Mouse (Mus musculus) hindbrain, postnatal 0 days (tissue): Measurements from ENCODE around the gene Cpsf3. TPM values are rescaled to one million over a fixed set of nuclear protein-coding genes. Genes with fewer than 3 reads are reported as not detected.

Experiments used
- ATAC-seq: fragments of 200-750 bp; cut with Nextera tagmentation; 2 replicates; pipeline ENCODE4 v1.8.0; 2017; ENCODE audit warnings: mild to moderate bottlenecking, moderate TSS enrichment, moderate library complexity
- DNase-seq: peaks from one replicate; pipeline ENCODE4 v3.0.0-alpha.2; 2015; ENCODE audit warnings: low spot score
- H3K27ac ChIP-seq: fragments of 300-500 bp; sonication (generic); 2 replicates; pipeline ENCODE4 v1.5.1; 2014; ENCODE audit warnings: mild to moderate bottlenecking
- H3K27me3 ChIP-seq: fragments of 300-500 bp; sonication (generic); 2 replicates; pipeline ENCODE4 v1.6.1; 2014; ENCODE audit warnings: low read length, mixed read lengths; ENCODE audit not compliant: insufficient read depth
- H3K36me3 ChIP-seq: fragments of 300-500 bp; sonication (generic); 2 replicates; pipeline ENCODE4 v1.6.1; 2014; ENCODE audit warnings: low read length, mixed read lengths; ENCODE audit not compliant: insufficient read depth
- H3K4me1 ChIP-seq: fragments of 300-500 bp; sonication (generic); 2 replicates; pipeline ENCODE4 v1.6.1; 2014; ENCODE audit warnings: antibody characterized with exemption, low read length, mixed read lengths; ENCODE audit not compliant: insufficient read depth
- H3K4me2 ChIP-seq: fragments of 300-500 bp; sonication (generic); 2 replicates; pipeline ENCODE4 v1.6.1; 2014; ENCODE audit warnings: low read depth, mild to moderate bottlenecking, low read length, moderate library complexity, mixed read lengths
- H3K4me3 ChIP-seq: fragments of 300-500 bp; sonication (generic); 2 replicates; pipeline ENCODE4 v1.5.1; 2014; ENCODE audit warnings: low read length
- H3K9ac ChIP-seq: fragments of 300-500 bp; sonication (generic); replicated peaks from 2 replicates; pipeline ENCODE4 v1.6.1; 2014; ENCODE audit warnings: mild to moderate bottlenecking, low read length, moderate library complexity, mixed read lengths
- H3K9me3 ChIP-seq: fragments of 300-500 bp; sonication (generic); 2 replicates; pipeline ENCODE4 v1.6.1; 2016; ENCODE audit warnings: low read length, mixed read lengths
- CTCF ChIP-seq: IDR thresholded peaks from 2 replicates; pipeline ENCODE4 v1.5.1; 2016; ENCODE audit warnings: antibody characterized with exemption, control low read depth, low read depth
- WGBS: fragments of 180-500 bp; shearing (Covaris S2); extraction: QIAGEN DNeasy Blood & Tissue Kit; methylation state at CpG from one replicate; pipeline ENCODE4 v1.1.7; 2014; 5-methylcytosine and 5-hydroxymethylcytosine counted together
- polyA plus RNA-seq: library from polyadenylated mRNA; unstranded; fragments of >200 nt; fragmentation: Nextera tagmentation; extraction: Ambion mirVana; gene quantifications from 2 replicates; pipeline ENCODE4 v1.2.1, GENCODE M21; 2015
- total RNA-seq: library from RNA; depleted of rRNA; stranded (reverse); fragments of >200 nt; gene quantifications from 2 replicates; pipeline ENCODE4 v1.2.3, GENCODE M21; 2014

Cpsf3 gene
- total and polyA plus RNA-seq, 2 experiments from 2014 or later, result 41.7 to 69.7 TPM

GRCm38 (mm10) chr12:21274446-21274845 is 10.7 kb upstream of the Cpsf3 start:
- WGBS, result 55% methylated on average over 7 of the region's 7 CpGs
- no peak overlapping the region for H3K9ac ChIP-seq
- ATAC-seq (no peak), DNase-seq (no peak)
- no peak overlapping the region for H3K4me3 ChIP-seq
- no peaks in the 10 kb centered on the region for H3K4me1 ChIP-seq
- no peaks in the 10 kb centered on the region for H3K9me3 ChIP-seq
- peaks cover 21% of the 10 kb centered on the region for H3K36me3 ChIP-seq
- no peak overlapping the region for H3K27ac ChIP-seq
- H3K4me2 ChIP-seq, result no peak overlapping the region
- no peaks in the 10 kb centered on the region for H3K27me3 ChIP-seq
- TF ChIP-seq CTCF, result no peak

DNA sequence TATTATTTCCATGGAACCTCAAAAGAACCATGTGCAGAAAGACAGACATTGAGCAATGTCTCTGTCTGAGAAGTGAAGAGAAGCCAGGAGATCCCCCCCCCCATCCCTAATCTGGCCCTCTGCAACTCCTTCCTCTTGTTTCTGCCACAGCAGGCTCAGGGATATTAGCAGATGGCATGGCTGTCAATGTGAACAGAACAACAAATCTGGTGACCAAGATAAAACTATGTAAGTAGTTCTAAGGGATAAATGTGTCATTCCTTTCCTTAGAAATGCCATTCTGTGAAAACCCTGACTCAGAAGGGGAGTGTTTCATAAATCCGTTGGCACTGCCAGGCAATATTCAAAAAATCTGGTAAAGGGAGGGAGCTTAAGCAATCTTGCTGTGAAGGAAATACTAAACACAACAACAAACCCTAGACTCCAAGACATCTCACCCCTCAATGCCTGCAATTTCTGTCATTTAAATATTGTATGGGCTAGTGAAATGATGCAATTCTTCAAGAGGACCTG is 7.8 kb upstream of the Cpsf3 start:
- no peak for DNase-seq
- no peaks in the 10 kb centered on the region for H3K36me3 ChIP-seq

DNA sequence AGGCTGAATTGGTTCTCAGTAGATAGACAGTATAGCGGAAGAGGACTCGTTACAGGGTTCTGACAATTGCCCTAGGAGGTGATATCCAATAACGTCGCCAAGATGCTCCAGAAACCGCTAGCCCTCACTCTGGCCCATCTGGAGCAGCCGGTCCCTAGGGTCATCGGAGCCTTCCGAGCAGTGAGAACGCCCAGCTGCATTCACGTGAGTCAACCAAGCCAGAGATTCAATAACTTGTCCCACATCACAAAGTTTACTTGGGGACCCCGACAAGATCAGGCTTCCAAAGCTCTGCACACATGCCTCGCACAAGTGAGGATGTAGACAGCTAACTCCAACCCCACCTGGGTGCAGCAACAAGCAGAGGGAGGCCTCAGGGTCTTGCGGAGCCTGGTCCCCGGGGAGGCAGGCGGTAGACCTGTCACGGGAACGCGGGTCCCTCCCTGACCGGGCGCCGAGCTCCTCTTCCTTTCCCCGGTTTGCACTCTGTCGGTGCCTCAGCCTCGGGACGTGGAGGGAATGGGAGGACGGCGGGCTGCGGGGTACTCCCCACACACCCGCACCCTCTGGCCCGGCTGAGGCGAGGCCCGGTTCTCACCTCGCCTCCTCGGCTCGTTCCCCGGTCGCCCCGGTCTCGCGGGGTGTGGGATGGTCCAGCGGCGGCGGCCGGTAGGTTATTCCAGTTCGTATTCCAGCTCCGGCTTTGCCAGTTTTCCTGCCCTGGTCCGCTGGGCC is 484 bp downstream of the Cpsf3 start:
- no peaks in the 10 kb centered on the region for H3K4me1 ChIP-seq
- peaks cover 4% of the 10 kb centered on the region; the same call in 1 of the 2 replicates for H3K36me3 ChIP-seq
- peak overlapping the region; percentile 77 for H3K9ac ChIP-seq
- peak; percentile 84; the same call in 1 of the 2 replicates for ATAC-seq
- no peaks in the 10 kb centered on the region for H3K27me3 ChIP-seq
- peak overlapping the region; percentile 91 for H3K4me2 ChIP-seq
- DNase-seq, result peak; percentile 69
- H3K4me3 ChIP-seq, result peak overlapping the region; percentile 85
- H3K27ac ChIP-seq, result peak overlapping the region; percentile 88
- under 1% methylated on average over 45 of the region's 47 CpGs for WGBS
- no peaks in the 10 kb centered on the region for H3K9me3 ChIP-seq
- no peak for TF ChIP-seq CTCF

More for the DNA sequence above, 7.8 kb upstream of the Cpsf3 start:
- H3K4me3 ChIP-seq, result no peak overlapping the region
- no peaks in the 10 kb centered on the region for H3K4me1 ChIP-seq
- WGBS, result 78% methylated on average over 1 of the region's 1 CpGs
- ATAC-seq, result no peak
- H3K27me3 ChIP-seq, result no peaks in the 10 kb centered on the region
- no peak overlapping the region for H3K9ac ChIP-seq
- TF ChIP-seq CTCF, result no peak
- H3K9me3 ChIP-seq, result no peaks in the 10 kb centered on the region
- H3K27ac ChIP-seq, result no peak overlapping the region
- H3K4me2 ChIP-seq, result no peak overlapping the region

DNA sequence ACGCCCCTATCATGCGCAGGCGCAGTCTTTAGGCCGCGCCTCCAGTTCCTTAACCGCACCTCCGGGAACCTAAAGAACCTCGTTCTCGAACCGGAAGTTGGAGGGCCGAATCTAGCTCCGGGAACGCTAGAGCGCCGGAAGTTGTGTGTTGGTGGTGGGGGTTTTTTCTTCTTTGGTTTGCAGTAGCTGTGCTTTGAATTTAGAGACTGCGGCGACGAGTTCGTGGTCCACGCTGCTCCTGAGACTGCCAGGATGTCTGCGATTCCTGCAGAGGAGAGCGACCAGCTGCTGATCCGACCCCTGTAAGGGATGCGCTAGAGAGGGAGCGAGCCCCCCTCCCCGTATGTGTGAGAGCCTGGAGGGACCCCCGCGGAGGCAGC is 1.0 kb downstream of the Cpsf3 start, which contains the start of gene Itgb1bp1:
Gene Itgb1bp1, minus strand, starts transcription at position 42 of the 380 bp plus-strand sequence.
- peak within 1 kb of the TSS; percentile 88 for H3K27ac ChIP-seq
- peak within 1 kb of the TSS; percentile 91 for H3K4me2 ChIP-seq
- peak; percentile 96 for ATAC-seq
- no peaks in the 10 kb centered on the region for H3K27me3 ChIP-seq
- H3K4me3 ChIP-seq, result peak within 1 kb of the TSS; percentile 85
- peaks cover 4% of the 10 kb centered on the region; the same call in 1 of the 2 replicates for H3K36me3 ChIP-seq
- no peak; the same call in 1 of the 2 replicates for TF ChIP-seq CTCF
- peak within 1 kb of the TSS; percentile 77 for H3K9ac ChIP-seq
- WGBS, result 1% methylated on average over 28 of the region's 28 CpGs
- H3K4me1 ChIP-seq, result no peaks in the 10 kb centered on the region
- no peaks in the 10 kb centered on the region for H3K9me3 ChIP-seq
- DNase-seq, result peak; percentile 100

- H3K4me3 ChIP-seq, result peak overlapping the region; percentile 85
- TF ChIP-seq CTCF, result no peak; the same call in 1 of the 2 replicates
- 36% methylated on average over 18 of the region's 18 CpGs for WGBS
- peak; percentile 39; the same call in 1 of the 2 replicates for ATAC-seq
- peak overlapping the region; percentile 88 for H3K27ac ChIP-seq
- peak overlapping the region; percentile 77 for H3K9ac ChIP-seq
- DNase-seq, result peak; percentile 52
- no peaks in the 10 kb centered on the region for H3K4me1 ChIP-seq
- H3K27me3 ChIP-seq, result no peaks in the 10 kb centered on the region
- peaks cover 8% of the 10 kb centered on the region; the same call in 1 of the 2 replicates for H3K36me3 ChIP-seq
- no peaks in the 10 kb centered on the region for H3K9me3 ChIP-seq
- peak overlapping the region; percentile 57 for H3K4me2 ChIP-seq
Observed at GRCm38 (mm10) chr12:21286712-21287650, 1.8 kb downstream of the Cpsf3 start.

DNA sequence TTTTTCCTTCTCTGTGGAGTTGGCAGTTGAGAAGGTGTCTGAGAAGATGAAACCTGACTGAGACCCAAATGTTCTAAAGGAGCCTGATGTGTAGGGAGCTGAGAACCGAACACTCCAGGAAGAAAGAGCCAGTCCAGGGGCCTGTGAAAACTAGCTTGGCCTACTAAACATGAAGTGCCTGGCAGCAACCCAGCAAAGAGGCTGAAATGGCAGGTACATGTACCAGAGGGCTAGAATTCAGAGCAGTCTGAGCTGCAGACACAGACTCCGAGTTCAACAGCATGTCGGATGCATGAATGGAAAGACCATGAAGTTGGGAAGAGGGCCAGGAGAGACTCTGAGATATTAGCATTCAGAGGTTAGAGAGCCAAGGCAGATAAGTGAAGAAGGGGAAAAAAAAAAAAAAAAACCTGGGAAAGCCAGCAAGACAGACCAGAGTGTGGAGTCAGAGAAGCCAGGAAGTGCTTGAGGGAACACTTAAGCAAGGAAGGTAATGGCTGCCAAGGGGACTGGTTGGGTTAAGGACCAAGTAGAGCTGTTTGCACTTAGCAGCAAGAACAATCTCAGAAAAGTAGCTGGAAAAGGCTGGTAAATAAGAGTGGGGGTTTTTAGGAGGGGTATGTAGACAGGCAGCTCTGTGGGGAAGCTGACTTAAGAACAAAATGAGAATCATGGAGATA is 3.7 kb downstream of the Cpsf3 start:
- Histone ChIP-seq H3K27me3 (no peaks in the 10 kb centered on the region), H3K36me3 (peaks cover 17% of the 10 kb centered on the region; the same call in 1 of the 2 replicates), H3K4me1 (no peaks in the 10 kb centered on the region), H3K9me3 (no peaks in the 10 kb centered on the region), H3K27ac (no peak overlapping the region), H3K9ac (no peak overlapping the region), H3K4me3 (no peak overlapping the region), H3K4me2 (no peak overlapping the region)
- TF ChIP-seq CTCF, result no peak
- no peak for ATAC-seq
- no peak for DNase-seq
- WGBS, result 83% methylated on average over 3 of the region's 3 CpGs
